Mouse (Mus musculus) spleen, adult 2 months (tissue): ENCODE measurements around the gene Plet1. TPM values are rescaled to one million over a fixed set of nuclear protein-coding genes. Genes with fewer than 3 reads are reported as not detected.

Experiments
- DNase-seq, 2 experiments: peaks; one replicate each; pipeline versions ENCODE4 v3.0.0 to v3.0.0-alpha.2; 2012 to 2021; ENCODE audit warnings: low spot score in 2 of 2, low read depth in 1 of 2
- H3K27ac ChIP-seq: fragments of 200-500 bp; 2 replicates; pipeline ENCODE4 v1.5.1; 2012; ENCODE audit warnings: low read length, inconsistent platforms; ENCODE audit not compliant: insufficient read depth
- H3K27me3 ChIP-seq: fragments of 200-500 bp; 2 replicates; pipeline ENCODE4 v1.6.1; 2012; ENCODE audit warnings: mild to moderate bottlenecking, moderate library complexity, low read length, inconsistent platforms; ENCODE audit not compliant: control insufficient read depth, insufficient read depth
- H3K36me3 ChIP-seq: fragments of 200-500 bp; 2 replicates; pipeline ENCODE4 v1.6.1; 2012; ENCODE audit warnings: mild to moderate bottlenecking, low read length, inconsistent platforms; ENCODE audit not compliant: control insufficient read depth, insufficient read depth
- H3K4me1 ChIP-seq: fragments of 200-500 bp; 2 replicates; pipeline ENCODE4 v1.6.1; 2011; ENCODE audit warnings: inconsistent platforms; ENCODE audit not compliant: control insufficient read depth, insufficient read depth, insufficient read length
- H3K4me3 ChIP-seq: fragments of 200-500 bp; 2 replicates; pipeline ENCODE4 v1.5.1; 2011; ENCODE audit warnings: mild to moderate bottlenecking, inconsistent platforms; ENCODE audit not compliant: insufficient read depth, insufficient read length; ENCODE audit errors: extremely low read depth
- CTCF ChIP-seq: fragments of 200-500 bp; IDR thresholded peaks from 2 replicates; pipeline ENCODE4 v1.5.1; 2011; ENCODE audit warnings: mild to moderate bottlenecking, inconsistent platforms; ENCODE audit not compliant: insufficient read depth, insufficient read length, insufficient replicate concordance; ENCODE audit errors: extremely low read depth
- POLR2A ChIP-seq: fragments of 200-500 bp; IDR thresholded peaks from 2 replicates; pipeline ENCODE4 v1.6.1; 2011; ENCODE audit warnings: low read depth, low read length, inconsistent platforms
- WGBS: fragments of 180-500 bp; shearing (Covaris S2); methylation state at CpG from one replicate; pipeline ENCODE4 v1.1.7; 2018; 5-methylcytosine and 5-hydroxymethylcytosine counted together
- polyA plus RNA-seq: library from polyadenylated mRNA; depleted of rRNA; stranded (reverse); fragments of >200 nt; gene quantifications from 2 replicates; pipeline ENCODE4 v1.2.3, GENCODE M21; 2012

Plet1 gene
- polyA plus RNA-seq, 1 experiment = 0.14 TPM

GRCm38 (mm10) chr9:50462494-50463204 is 31.7 kb upstream of the Plet1 start:
- peak overlapping the region; percentile 15; the same call in 1 of the 2 replicates for H3K27ac ChIP-seq
- peak; percentile 59 to 69 for DNase-seq
- H3K4me1 ChIP-seq = peaks cover 8% of the 10 kb centered on the region
- no peaks in the 10 kb centered on the region for H3K36me3 ChIP-seq
- no peak overlapping the region for H3K4me3 ChIP-seq
- WGBS = 27% methylated on average over 19 of the region's 19 CpGs
- TF ChIP-seq CTCF = peak; percentile 64; the same call in 1 of the 2 replicates
- no peak for TF ChIP-seq POLR2A
- H3K27me3 ChIP-seq = no peaks in the 10 kb centered on the region

- peaks cover 8% of the 10 kb centered on the region for H3K4me1 ChIP-seq
- H3K4me3 ChIP-seq = no peak overlapping the region
- DNase-seq = no peak
- no peak overlapping the region for H3K27ac ChIP-seq
- WGBS = 30% methylated on average over 4 of the region's 4 CpGs
- no peak for TF ChIP-seq CTCF
- no peak for TF ChIP-seq POLR2A
- no peaks in the 10 kb centered on the region for H3K36me3 ChIP-seq
- H3K27me3 ChIP-seq = no peaks in the 10 kb centered on the region
These were observed 31.2 kb upstream of the Plet1 start for GRCm38 (mm10) chr9:50463205-50463508.

DNA sequence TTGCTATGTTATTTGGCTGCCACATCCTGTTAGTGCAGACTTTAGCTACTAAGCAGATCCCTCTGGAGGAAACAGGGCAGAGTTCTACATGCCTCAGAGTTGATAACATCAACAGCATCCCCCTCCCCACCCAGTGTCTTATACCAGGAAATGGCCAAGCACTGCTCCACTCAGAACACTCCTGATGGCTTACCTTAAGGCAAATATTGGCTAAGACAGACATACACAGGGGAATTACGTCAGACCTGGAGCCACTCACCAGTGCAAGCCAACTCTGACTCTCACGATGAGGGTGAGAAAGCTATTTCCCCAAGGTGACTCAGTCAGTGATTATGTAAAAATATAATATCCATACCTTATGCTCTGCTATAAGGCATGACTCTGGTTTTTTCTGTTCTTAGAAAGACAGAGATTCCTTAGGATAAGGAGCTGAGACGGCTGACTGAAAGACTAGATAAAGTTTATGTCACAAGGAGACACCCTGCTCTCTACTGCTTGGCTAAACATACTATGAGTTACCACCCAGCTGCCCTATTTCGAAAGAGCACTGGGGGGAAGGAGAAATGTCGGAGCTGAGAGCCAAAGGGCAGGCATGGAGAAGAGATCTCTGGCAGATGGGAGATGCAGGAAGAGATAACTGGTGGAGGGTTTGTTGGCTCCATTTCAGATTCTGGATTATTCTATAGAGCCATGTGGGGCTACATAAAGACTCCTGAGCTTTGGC is 23.8 kb upstream of the Plet1 start:
- TF ChIP-seq CTCF (no peak), POLR2A (no peak)
- H3K4me1 ChIP-seq = peaks cover 7% of the 10 kb centered on the region; the same call in 1 of the 2 replicates
- no peak overlapping the region for H3K27ac ChIP-seq
- no peak overlapping the region for H3K4me3 ChIP-seq
- no peak for DNase-seq
- H3K27me3 ChIP-seq = no peaks in the 10 kb centered on the region
- whole genome bisulfite sequencing = 67% methylated on average over 5 of the region's 5 CpGs
- H3K36me3 ChIP-seq = no peaks in the 10 kb centered on the region

DNA sequence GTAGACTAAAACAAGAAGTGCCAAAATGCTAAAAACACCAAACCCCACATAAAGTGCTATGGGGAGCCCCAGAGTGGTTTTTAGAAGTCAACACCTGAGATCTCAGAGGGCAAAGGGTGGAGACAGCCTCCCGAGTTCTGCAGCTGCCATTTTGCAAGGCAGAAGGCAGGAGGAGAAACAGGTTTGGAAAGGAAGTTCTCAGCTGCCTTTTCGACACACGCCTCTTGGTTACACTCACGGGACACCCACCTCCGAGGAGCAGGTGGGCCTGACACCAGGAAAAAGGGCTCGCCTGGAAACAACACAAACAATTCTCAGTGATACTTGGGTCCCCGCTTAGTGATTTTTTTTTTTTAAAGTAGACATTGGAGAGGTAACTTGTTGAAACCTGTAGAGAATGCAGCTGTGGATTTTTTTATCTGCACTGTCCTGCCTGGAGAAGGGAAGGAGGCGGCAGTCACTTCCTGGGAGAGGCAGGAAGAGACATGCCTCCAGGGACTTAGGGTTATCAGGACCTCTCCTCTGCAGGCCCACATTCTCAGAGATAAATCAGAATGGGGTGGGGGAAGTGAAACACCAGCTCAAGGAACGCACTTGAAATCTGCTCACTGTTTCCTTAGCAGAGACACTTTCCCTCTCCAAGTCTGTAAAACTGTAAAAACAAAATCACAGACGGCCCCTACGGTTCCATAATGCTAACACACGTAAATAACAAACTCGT is 23.0 kb upstream of the Plet1 start:
- Histone ChIP-seq H3K4me3 (no peak overlapping the region), H3K4me1 (peaks cover 7% of the 10 kb centered on the region; the same call in 1 of the 2 replicates), H3K36me3 (no peaks in the 10 kb centered on the region), H3K27ac (no peak overlapping the region), H3K27me3 (no peaks in the 10 kb centered on the region)
- WGBS = 61% methylated on average over 13 of the region's 13 CpGs
- DNase-seq = no peak
- TF ChIP-seq CTCF = no peak
- TF ChIP-seq POLR2A = no peak

DNA sequence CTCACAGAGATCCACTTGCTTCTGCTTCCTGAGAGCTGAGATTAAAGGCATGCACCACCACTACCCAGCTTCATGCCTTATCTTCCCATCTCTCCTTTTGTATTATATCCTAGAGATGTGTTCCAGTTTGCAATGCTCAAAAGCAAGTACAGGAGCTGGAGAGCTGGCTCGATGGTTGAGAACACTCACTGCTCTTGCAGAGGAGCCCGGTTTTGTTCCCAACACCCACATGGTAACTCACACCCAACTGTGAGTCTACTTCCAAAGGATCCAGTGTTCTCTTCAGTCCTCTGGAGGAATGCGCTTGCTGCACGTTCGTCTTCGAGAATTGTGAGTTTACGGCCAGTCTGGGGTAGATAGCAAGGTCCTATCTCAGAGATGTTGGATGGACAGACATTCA is 19.0 kb upstream of the Plet1 start:
- WGBS = 89% methylated on average over 7 of the region's 7 CpGs
- Histone ChIP-seq H3K27ac (no peak overlapping the region), H3K4me1 (peaks cover 7% of the 10 kb centered on the region; the same call in 1 of the 2 replicates), H3K27me3 (no peaks in the 10 kb centered on the region), H3K4me3 (no peak overlapping the region), H3K36me3 (no peaks in the 10 kb centered on the region)
- TF ChIP-seq CTCF = no peak
- TF ChIP-seq POLR2A = no peak
- no peak for DNase-seq

GRCm38 (mm10) chr9:50475745-50476144 is 18.6 kb upstream of the Plet1 start:
- H3K4me1 ChIP-seq = peaks cover 7% of the 10 kb centered on the region; the same call in 1 of the 2 replicates
- no peaks in the 10 kb centered on the region for H3K36me3 ChIP-seq
- TF ChIP-seq CTCF = no peak
- H3K27me3 ChIP-seq = no peaks in the 10 kb centered on the region
- 78% methylated on average over 8 of the region's 8 CpGs for WGBS
- no peak overlapping the region for H3K27ac ChIP-seq
- no peak for DNase-seq
- H3K4me3 ChIP-seq = no peak overlapping the region
